Mouse (Mus musculus): Measurements from ENCODE around the gene Nnmt. TPM values are rescaled to one million over a fixed set of nuclear protein-coding genes. Genes with fewer than 3 reads are reported as not detected.

Gene Nnmt
- polyA plus RNA-seq, 1 experiment from 2014 or later = 0.41 TPM

DNA sequence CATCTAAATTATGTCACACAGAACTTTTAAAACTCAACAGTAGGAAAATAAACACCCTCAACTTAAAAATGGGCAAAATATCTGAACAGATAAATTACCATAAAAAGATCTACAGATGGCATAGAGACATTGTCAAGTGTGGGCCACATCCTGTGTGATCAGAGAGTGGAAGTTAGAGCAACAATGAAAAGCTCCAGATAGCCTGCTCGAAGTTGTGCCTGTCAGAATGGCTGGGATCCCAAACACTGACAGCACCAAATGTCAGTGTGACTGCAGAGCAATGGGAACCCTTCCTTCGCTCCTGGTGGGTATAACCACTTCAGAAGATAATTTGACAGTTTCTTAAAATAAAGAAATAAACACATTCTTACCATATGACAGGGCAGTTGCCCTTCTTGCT, 55.9 kb downstream of the Nnmt start:
- Histone ChIP-seq H3K27me3 (ENCODE audit: insufficient read depth, low read length) (no peaks in the 10 kb centered on the region), H3K4me2 (ENCODE audit: low read depth, low read length) (no peak overlapping the region), H3K9me3 (ENCODE audit: low read length) (no peaks in the 10 kb centered on the region), H3K27ac (ENCODE audit: low read depth) (no peak overlapping the region), H3K4me3 (ENCODE audit: low read depth, low read length) (no peak overlapping the region), H3K36me3 (replicated peaks; ENCODE audit: insufficient read depth, low read length) (no peaks in the 10 kb centered on the region), H3K4me1 (ENCODE audit: insufficient read depth) (no peaks in the 10 kb centered on the region), H3K9ac (replicated peaks) (no peak overlapping the region)
- DNase-seq (no peak), ATAC-seq (no peak)
- TF ChIP-seq EP300 (IDR thresholded peaks at IDR 0.05; ENCODE audit: low read depth) = no peak
- no peak for TF ChIP-seq CTCF (IDR thresholded peaks at IDR 0.05; ENCODE audit: low read depth)
- WGBS (ENCODE audit: insufficient replicate concordance) = 67% methylated on average over 2 of the region's 2 CpGs

DNA sequence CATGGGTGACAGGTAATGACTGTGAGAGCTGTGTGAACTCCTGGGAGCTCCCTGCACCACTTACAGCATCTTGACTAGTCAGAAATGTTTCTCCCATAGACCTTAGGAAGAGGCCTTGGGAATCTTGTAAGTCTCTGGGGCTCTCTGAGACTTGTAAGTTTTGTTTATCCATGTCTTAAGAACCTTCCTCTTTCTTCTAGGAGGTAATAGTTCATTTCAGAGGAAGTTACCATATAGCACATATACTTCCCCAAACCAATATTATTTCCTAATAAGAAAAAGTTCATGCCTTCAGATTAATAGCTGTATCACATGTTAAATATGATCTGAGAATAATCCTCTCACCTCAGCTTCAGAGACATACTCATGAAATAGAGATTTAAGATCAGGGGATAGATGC, 57.7 kb downstream of the Nnmt start:
- no peak overlapping the region for H3K4me2 ChIP-seq (ENCODE audit: low read depth, low read length)
- DNase-seq (no peak), ATAC-seq (no peak)
- TF ChIP-seq CTCF (IDR thresholded peaks at IDR 0.05; ENCODE audit: low read depth) (no peak), EP300 (IDR thresholded peaks at IDR 0.05; ENCODE audit: low read depth) (no peak)
- no peak overlapping the region for H3K27ac ChIP-seq (ENCODE audit: low read depth)
- H3K4me1 ChIP-seq (ENCODE audit: insufficient read depth) = no peaks in the 10 kb centered on the region
- no peaks in the 10 kb centered on the region for H3K27me3 ChIP-seq (ENCODE audit: insufficient read depth, low read length)
- H3K4me3 ChIP-seq (ENCODE audit: low read depth, low read length) = no peak overlapping the region
- H3K36me3 ChIP-seq (replicated peaks; ENCODE audit: insufficient read depth, low read length) = no peaks in the 10 kb centered on the region
- H3K9ac ChIP-seq (replicated peaks) = no peak overlapping the region
- peaks cover 3% of the 10 kb centered on the region; the same call in 1 of the 2 replicates for H3K9me3 ChIP-seq (ENCODE audit: low read length)

Other genes starting within 250 kb of the Nnmt start
- gene Rexo2, start 124.5 kb downstream of the Nnmt start, polyA plus RNA-seq (2015; fragmentation: Nextera tagmentation; extraction: Ambion mirVana) = 61.5 and 65.9 TPM in 2 replicates
- gene Rbm7, start 109.9 kb downstream of the Nnmt start, polyA plus RNA-seq (2015; fragmentation: Nextera tagmentation; extraction: Ambion mirVana) = 52.1 and 54.0 TPM in 2 replicates
- 62.8 and 64.2 TPM in 2 replicates for gene Gm5617, start 109.7 kb downstream of the Nnmt start, polyA plus RNA-seq (2015; fragmentation: Nextera tagmentation; extraction: Ambion mirVana)
- gene Zbtb16, start 231.1 kb upstream of the Nnmt start, polyA plus RNA-seq (2015; fragmentation: Nextera tagmentation; extraction: Ambion mirVana) = 2.2 and 2.5 TPM in 2 replicates

Measured in liver, postnatal 0 days (tissue).